Mouse (Mus musculus): ENCODE results near the gene Ckb.

GRCm38 (mm10) chr12:111694271-111694781 lies 22.2 kb upstream of the Ckb start:
- no peak for TF ChIP-seq CTCF (conservative IDR thresholded peaks at IDR 0.05 in 1 of 2, IDR thresholded peaks at IDR 0.05 in 1 of 2; ENCODE audit: low read depth in 2 of 2, low read length in 2 of 2)
- TF ChIP-seq RAD21 (IDR thresholded peaks at IDR 0.05; ENCODE audit: low read depth, low read length) = no peak
- no peak for TF ChIP-seq POLR2A (IDR thresholded peaks at IDR 0.05; ENCODE audit: low read depth, low read length)
- TF ChIP-seq BHLHE40 (IDR thresholded peaks at IDR 0.05; ENCODE audit: low read depth, low read length) = no peak
- no peak for TF ChIP-seq E2F4 (IDR thresholded peaks at IDR 0.05; ENCODE audit: insufficient replicate concordance, low read depth, low read length)
- TF ChIP-seq PAX5 (IDR thresholded peaks at IDR 0.05; ENCODE audit: low read length) = no peak

Data from CH12.LX (cell line).